Mouse (Mus musculus): ENCODE data around the gene Optn. TPM values are rescaled to one million over a fixed set of nuclear protein-coding genes. Genes with fewer than 3 reads are reported as not detected.

Optn gene
- polyA plus RNA-seq, 1 experiment, result 11.2 TPM

DNA sequence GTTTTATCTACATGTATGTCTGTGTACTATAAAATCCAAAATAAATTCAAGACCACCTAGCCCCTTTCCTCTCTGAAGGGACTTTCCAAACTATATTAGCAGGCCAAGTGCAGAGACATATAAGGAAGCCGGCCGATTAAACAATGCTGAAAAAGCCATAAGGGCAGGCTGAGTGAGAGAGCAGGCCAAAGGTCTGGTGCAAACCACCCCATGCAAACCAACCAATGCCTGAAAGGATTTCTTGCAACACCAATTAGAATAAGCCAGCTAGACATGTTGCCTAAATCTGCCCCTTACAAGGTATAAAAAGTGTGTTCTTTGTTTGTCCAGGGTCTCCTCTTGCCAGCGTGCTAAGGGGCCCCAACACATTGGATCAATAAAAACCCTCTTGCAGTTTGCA is 23.8 kb upstream of the Optn start:
- TF ChIP-seq SRF (IDR thresholded peaks at IDR 0.05; ENCODE audit: control insufficient read depth, insufficient read length, low read depth) (no peak), TCF12 (IDR thresholded peaks at IDR 0.05; ENCODE audit: insufficient read depth, poor library complexity, severe bottlenecking) (no peak), USF1 (IDR thresholded peaks at IDR 0.05; ENCODE audit: low read depth) (no peak), MAX (IDR thresholded peaks at IDR 0.05; ENCODE audit: low read depth) (no peak), E2F4 (IDR thresholded peaks at IDR 0.05; ENCODE audit: insufficient read depth) (no peak), REST (IDR thresholded peaks at IDR 0.05; ENCODE audit: insufficient read depth, insufficient read length) (no peak), POLR2AphosphoS2 (IDR thresholded peaks at IDR 0.05; ENCODE audit: insufficient read length, low read depth) (no peak), POLR2A (IDR thresholded peaks at IDR 0.05; ENCODE audit: insufficient read length, low read depth) (no peak), CEBPB (IDR thresholded peaks at IDR 0.05; ENCODE audit: insufficient read depth, poor library complexity, severe bottlenecking) (no peak), MYOG (IDR thresholded peaks at IDR 0.05; ENCODE audit: control insufficient read depth in 1 of 3, insufficient read depth in 1 of 3, insufficient read length in 2 of 3, low read depth in 2 of 3) (no peak), TCF3 (IDR thresholded peaks at IDR 0.05; ENCODE audit: insufficient read length, low read depth) (no peak), MYOD1 (IDR thresholded peaks at IDR 0.05; ENCODE audit: control insufficient read depth in 1 of 3, insufficient read length in 2 of 3, low read depth in 2 of 3) (no peak)
- Histone ChIP-seq H3ac (ENCODE audit: control insufficient read depth, insufficient read length) (no peak overlapping the region), H3K36me3 (ENCODE audit: control insufficient read depth, insufficient read depth) (no peaks in the 10 kb centered on the region), H3K79me2 (ENCODE audit: control insufficient read depth, insufficient read depth) (no peaks in the 10 kb centered on the region), H3K4me3 (no peak overlapping the region), H3K4me2 (ENCODE audit: low read depth) (no peak overlapping the region), H3K27me3 (ENCODE audit: control insufficient read depth, insufficient read depth, insufficient read length) (no peaks in the 10 kb centered on the region)

DNA sequence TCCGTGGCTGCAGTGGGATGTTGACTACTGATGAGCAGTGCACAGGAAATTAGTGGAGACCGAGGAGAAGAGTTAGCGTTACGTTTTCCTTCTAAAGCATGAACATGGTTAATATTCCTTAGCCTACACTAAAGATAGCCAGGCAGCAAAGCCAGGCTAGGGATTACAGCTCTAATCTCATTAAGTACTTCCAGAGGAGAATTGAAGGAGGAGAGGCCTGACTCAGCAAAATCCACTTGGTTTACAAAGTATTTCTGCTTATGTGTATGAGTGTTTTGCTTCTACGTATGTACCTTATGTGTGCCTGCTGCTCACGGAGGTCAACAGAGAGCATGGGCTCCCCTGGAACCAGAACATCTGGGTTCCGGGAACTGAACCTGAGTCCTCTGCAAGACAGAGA is 19.9 kb upstream of the Optn start:
- TF ChIP-seq CEBPB (IDR thresholded peaks at IDR 0.05; ENCODE audit: insufficient read depth, poor library complexity, severe bottlenecking) (no peak), MAX (IDR thresholded peaks at IDR 0.05; ENCODE audit: low read depth) (no peak), MYOD1 (IDR thresholded peaks at IDR 0.05; ENCODE audit: control insufficient read depth in 1 of 3, insufficient read length in 2 of 3, low read depth in 2 of 3) (no peak), USF1 (IDR thresholded peaks at IDR 0.05; ENCODE audit: low read depth) (no peak), TCF3 (IDR thresholded peaks at IDR 0.05; ENCODE audit: insufficient read length, low read depth) (no peak), POLR2AphosphoS2 (IDR thresholded peaks at IDR 0.05; ENCODE audit: insufficient read length, low read depth) (no peak), REST (IDR thresholded peaks at IDR 0.05; ENCODE audit: insufficient read depth, insufficient read length) (no peak), MYOG (IDR thresholded peaks at IDR 0.05; ENCODE audit: control insufficient read depth in 1 of 3, insufficient read depth in 1 of 3, insufficient read length in 2 of 3, low read depth in 2 of 3) (no peak), SRF (IDR thresholded peaks at IDR 0.05; ENCODE audit: control insufficient read depth, insufficient read length, low read depth) (no peak), POLR2A (IDR thresholded peaks at IDR 0.05; ENCODE audit: insufficient read length, low read depth) (no peak)
- Histone ChIP-seq H3K27me3 (ENCODE audit: control insufficient read depth, insufficient read depth, insufficient read length) (no peaks in the 10 kb centered on the region), H3K4me2 (ENCODE audit: low read depth) (no peak overlapping the region), H3K79me2 (ENCODE audit: control insufficient read depth, insufficient read depth) (no peaks in the 10 kb centered on the region), H3K36me3 (ENCODE audit: control insufficient read depth, insufficient read depth) (no peaks in the 10 kb centered on the region), H3ac (ENCODE audit: control insufficient read depth, insufficient read length) (no peak overlapping the region), H3K4me3 (no peak overlapping the region)

GRCm38 (mm10) chr2:5080053-5080787 is 16.4 kb upstream of the Optn start:
- Histone ChIP-seq H3K27me3 (ENCODE audit: control insufficient read depth, insufficient read depth, insufficient read length) (no peaks in the 10 kb centered on the region), H3K4me2 (ENCODE audit: low read depth) (no peak overlapping the region), H3K36me3 (ENCODE audit: control insufficient read depth, insufficient read depth) (no peaks in the 10 kb centered on the region), H3K4me3 (no peak overlapping the region), H3K79me2 (ENCODE audit: control insufficient read depth, insufficient read depth) (no peaks in the 10 kb centered on the region), H3ac (ENCODE audit: control insufficient read depth, insufficient read length) (no peak overlapping the region)
- no peak for TF ChIP-seq POLR2AphosphoS2 (IDR thresholded peaks at IDR 0.05; ENCODE audit: insufficient read length, low read depth)
- TF ChIP-seq MYOD1 (IDR thresholded peaks at IDR 0.05; ENCODE audit: control insufficient read depth in 1 of 3, insufficient read length in 2 of 3, low read depth in 2 of 3), result no peak
- TF ChIP-seq CEBPB (IDR thresholded peaks at IDR 0.05; ENCODE audit: insufficient read depth, poor library complexity, severe bottlenecking), result no peak
- no peak for TF ChIP-seq E2F4 (IDR thresholded peaks at IDR 0.05; ENCODE audit: insufficient read depth)
- no peak for TF ChIP-seq USF1 (IDR thresholded peaks at IDR 0.05; ENCODE audit: low read depth)
- TF ChIP-seq MYOG (IDR thresholded peaks at IDR 0.05; ENCODE audit: control insufficient read depth in 1 of 3, insufficient read depth in 1 of 3, insufficient read length in 2 of 3, low read depth in 2 of 3), result no peak
- no peak for TF ChIP-seq SRF (IDR thresholded peaks at IDR 0.05; ENCODE audit: control insufficient read depth, insufficient read length, low read depth)
- TF ChIP-seq POLR2A (IDR thresholded peaks at IDR 0.05; ENCODE audit: insufficient read length, low read depth), result no peak
- no peak for TF ChIP-seq TCF3 (IDR thresholded peaks at IDR 0.05; ENCODE audit: insufficient read length, low read depth)
- no peak for TF ChIP-seq MAX (IDR thresholded peaks at IDR 0.05; ENCODE audit: low read depth)
- TF ChIP-seq REST (IDR thresholded peaks at IDR 0.05; ENCODE audit: insufficient read depth, insufficient read length), result no peak
- no peak for TF ChIP-seq TCF12 (IDR thresholded peaks at IDR 0.05; ENCODE audit: insufficient read depth, poor library complexity, severe bottlenecking)

DNA sequence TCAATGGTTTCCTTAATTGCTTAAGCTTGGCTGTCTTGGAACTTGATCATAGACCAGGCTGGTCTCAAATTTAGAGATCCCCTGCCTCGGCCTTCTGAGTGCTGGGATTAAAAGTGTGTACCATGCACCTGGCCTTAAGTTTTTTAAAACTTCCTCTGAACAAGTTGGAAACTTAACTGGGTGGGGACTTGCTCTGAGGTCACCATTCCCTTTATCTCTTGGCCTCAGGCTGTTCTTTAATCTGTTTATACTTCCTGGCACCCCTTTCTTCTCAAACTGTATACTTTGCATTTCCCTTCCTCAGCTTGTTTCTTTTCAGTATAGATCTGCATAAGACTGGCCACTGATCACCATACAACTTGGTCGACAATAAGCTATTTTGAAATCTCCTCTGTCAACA is 14.1 kb upstream of the Optn start:
- no peaks in the 10 kb centered on the region for H3K27me3 ChIP-seq (ENCODE audit: control insufficient read depth, insufficient read depth, insufficient read length)
- H3K79me2 ChIP-seq (ENCODE audit: control insufficient read depth, insufficient read depth), result no peaks in the 10 kb centered on the region
- no peaks in the 10 kb centered on the region for H3K36me3 ChIP-seq (ENCODE audit: control insufficient read depth, insufficient read depth)
- no peak for TF ChIP-seq USF1 (IDR thresholded peaks at IDR 0.05; ENCODE audit: low read depth)
- TF ChIP-seq MYOD1 (IDR thresholded peaks at IDR 0.05; ENCODE audit: control insufficient read depth in 1 of 3, insufficient read length in 2 of 3, low read depth in 2 of 3), result no peak
- no peak for TF ChIP-seq POLR2AphosphoS2 (IDR thresholded peaks at IDR 0.05; ENCODE audit: insufficient read length, low read depth)
- TF ChIP-seq TCF3 (IDR thresholded peaks at IDR 0.05; ENCODE audit: insufficient read length, low read depth), result no peak
- TF ChIP-seq MYOG (IDR thresholded peaks at IDR 0.05; ENCODE audit: control insufficient read depth in 1 of 3, insufficient read depth in 1 of 3, insufficient read length in 2 of 3, low read depth in 2 of 3), result no peak
- TF ChIP-seq TCF12 (IDR thresholded peaks at IDR 0.05; ENCODE audit: insufficient read depth, poor library complexity, severe bottlenecking), result no peak
- TF ChIP-seq SRF (IDR thresholded peaks at IDR 0.05; ENCODE audit: control insufficient read depth, insufficient read length, low read depth), result no peak
- TF ChIP-seq REST (IDR thresholded peaks at IDR 0.05; ENCODE audit: insufficient read depth, insufficient read length), result no peak
- no peak for TF ChIP-seq MAX (IDR thresholded peaks at IDR 0.05; ENCODE audit: low read depth)
- TF ChIP-seq POLR2A (IDR thresholded peaks at IDR 0.05; ENCODE audit: insufficient read length, low read depth), result no peak
- no peak for TF ChIP-seq E2F4 (IDR thresholded peaks at IDR 0.05; ENCODE audit: insufficient read depth)
- TF ChIP-seq CEBPB (IDR thresholded peaks at IDR 0.05; ENCODE audit: insufficient read depth, poor library complexity, severe bottlenecking), result no peak
- H3K4me3 ChIP-seq, result no peak overlapping the region
- no peak overlapping the region for H3ac ChIP-seq (ENCODE audit: control insufficient read depth, insufficient read length)
- no peak overlapping the region for H3K4me2 ChIP-seq (ENCODE audit: low read depth)

Measured in myocyte (in vitro differentiated cells).